Mouse (Mus musculus) MEL (cell line): ENCODE data around the gene Samm50.

Experiments
- CHD1 ChIP-seq: IDR thresholded peaks from 2 replicates; pipeline ENCODE4 v1.6.1; 2012; ENCODE audit warnings: low read depth, mild to moderate bottlenecking, inconsistent platforms, low read length, improper control_type of control experiment
- CHD2 ChIP-seq: IDR thresholded peaks from 2 replicates; pipeline ENCODE4 v1.6.1; 2011; ENCODE audit warnings: low read length, improper control_type of control experiment
- CTCF ChIP-seq, 3 experiments: IDR thresholded peaks in 2 of 3; conservative IDR thresholded peaks in 1 of 3; 2 replicates each; pipeline ENCODE4 v1.5.1; 2011 to 2012; ENCODE audit warnings: low read length in 3 of 3, low read depth in 2 of 3, mild to moderate bottlenecking in 2 of 3, improper control_type of control experiment in 1 of 3, inconsistent platforms in 1 of 3, mixed read lengths in 1 of 3, moderate library complexity in 1 of 3; ENCODE audit not compliant: control insufficient read depth in 1 of 3, insufficient read depth in 1 of 3, poor library complexity in 1 of 3, severe bottlenecking in 1 of 3
- EP300 ChIP-seq, 2 experiments: IDR thresholded peaks; 2 replicates each; pipeline ENCODE4 v1.6.1; 2011; ENCODE audit warnings: improper control_type of control experiment in 2 of 2, low read length in 2 of 2, low read depth in 1 of 2, mild to moderate bottlenecking in 1 of 2
- MAZ ChIP-seq: IDR thresholded peaks from 2 replicates; pipeline ENCODE4 v1.6.1; 2012; ENCODE audit warnings: low read depth, mild to moderate bottlenecking, inconsistent platforms, low read length, improper control_type of control experiment
- MYB ChIP-seq: IDR thresholded peaks from 2 replicates; pipeline ENCODE4 v1.6.1; 2011; ENCODE audit warnings: mild to moderate bottlenecking, low read depth, low read length, improper control_type of control experiment
- POLR2A ChIP-seq, 2 experiments: IDR thresholded peaks; 2 replicates each; pipeline ENCODE4 v1.6.1; 2011 to 2012; ENCODE audit warnings: low read length in 2 of 2, mild to moderate bottlenecking in 2 of 2, control low read depth in 1 of 2, improper control_type of control experiment in 1 of 2, low read depth in 1 of 2, moderate library complexity in 1 of 2; ENCODE audit not compliant: control insufficient read depth in 1 of 2, insufficient read depth in 1 of 2, poor library complexity in 1 of 2
- POLR2AphosphoS2 ChIP-seq: IDR thresholded peaks from 2 replicates; pipeline ENCODE4 v1.6.1; 2011; ENCODE audit warnings: low read length, improper control_type of control experiment
- UBTF ChIP-seq: IDR thresholded peaks from 2 replicates; pipeline ENCODE4 v1.6.1; 2012; ENCODE audit warnings: low read depth, mild to moderate bottlenecking, inconsistent platforms, low read length, improper control_type of control experiment, moderate library complexity, borderline replicate concordance; ENCODE audit not compliant: insufficient read depth
- USF1 ChIP-seq: IDR thresholded peaks from 2 replicates; pipeline ENCODE4 v1.6.1; 2014; ENCODE audit warnings: low read depth, mild to moderate bottlenecking, inconsistent platforms, low read length, improper control_type of control experiment, moderate library complexity
- ZC3H11A ChIP-seq: IDR thresholded peaks from 2 replicates; pipeline ENCODE4 v1.6.1; 2012; ENCODE audit warnings: low read depth, mild to moderate bottlenecking, inconsistent platforms, low read length, improper control_type of control experiment

GRCm38 (mm10) chr15:84235646-84236045 is 43.6 kb downstream of the Samm50 start:
- TF ChIP-seq POLR2A (IDR thresholded peaks at IDR 0.05; ENCODE audit: control insufficient read depth in 1 of 2, insufficient read depth in 1 of 2, low read depth in 1 of 2, low read length in 2 of 2, poor library complexity in 1 of 2) (no peak), POLR2AphosphoS2 (no peak), CTCF (IDR thresholded peaks at IDR 0.05 in 2 of 3, conservative IDR thresholded peaks at IDR 0.05 in 1 of 3; ENCODE audit: control insufficient read depth in 1 of 3, insufficient read depth in 1 of 3, low read depth in 2 of 3, low read length in 3 of 3, poor library complexity in 1 of 3, severe bottlenecking in 1 of 3) (no peak), ZC3H11A (no peak), MYB (no peak), USF1 (peak; percentile 46; the same call in 1 of the 2 replicates), UBTF (no peak), CHD2 (no peak), CHD1 (no peak), EP300 (IDR thresholded peaks at IDR 0.05; ENCODE audit: low read depth in 1 of 2, low read length in 2 of 2) (peak in 1 of 2 experiments; percentile 53; a peak in 2 of 4 replicates), MAZ (no peak)
